Mouse (Mus musculus) hindbrain, embryonic 15.5 days (tissue): ENCODE measurements around the gene Pip5k1c. TPM values are rescaled to one million over a fixed set of nuclear protein-coding genes. Genes with fewer than 3 reads are reported as not detected.

Source experiments
- ATAC-seq: fragments of 200-750 bp; cut with Nextera tagmentation; 2 replicates; pipeline ENCODE4 v1.8.0; 2017; ENCODE audit warnings: low read depth, moderate number of reproducible peaks, moderate TSS enrichment; ENCODE audit not compliant: low FRiP score
- H3K27ac ChIP-seq: fragments of 300-500 bp; sonication (generic); replicated peaks from 2 replicates; pipeline ENCODE4 v1.5.1; 2015; ENCODE audit warnings: mild to moderate bottlenecking, inconsistent platforms
- H3K27me3 ChIP-seq: fragments of 300-500 bp; sonication (generic); 2 replicates; pipeline ENCODE4 v1.6.1; 2015; ENCODE audit warnings: control low read depth, inconsistent platforms
- H3K36me3 ChIP-seq: fragments of 300-500 bp; sonication (generic); 2 replicates; pipeline ENCODE4 v1.6.1; 2015; ENCODE audit warnings: control low read depth, inconsistent platforms
- H3K4me1 ChIP-seq: fragments of 300-500 bp; sonication (generic); replicated peaks from 2 replicates; pipeline ENCODE4 v1.6.1; 2015; ENCODE audit warnings: control low read depth, inconsistent platforms
- H3K4me2 ChIP-seq: fragments of 300-500 bp; sonication (generic); 2 replicates; pipeline ENCODE4 v1.6.1; 2015; ENCODE audit warnings: moderate library complexity, mild to moderate bottlenecking, inconsistent platforms
- H3K4me3 ChIP-seq: fragments of 300-500 bp; sonication (generic); 2 replicates; pipeline ENCODE4 v1.5.1; 2015; ENCODE audit warnings: mild to moderate bottlenecking, inconsistent platforms
- H3K9ac ChIP-seq: fragments of 300-500 bp; sonication (generic); 2 replicates; pipeline ENCODE4 v1.6.1; 2015; ENCODE audit warnings: inconsistent platforms
- H3K9me3 ChIP-seq: fragments of 300-500 bp; sonication (generic); 2 replicates; pipeline ENCODE4 v1.6.1; 2016; ENCODE audit warnings: control low read depth, inconsistent platforms
- WGBS: fragments of 180-500 bp; shearing (Covaris S2); methylation state at CpG from one replicate; pipeline ENCODE4 v1.1.7; 2015; 5-methylcytosine and 5-hydroxymethylcytosine counted together
- polyA plus RNA-seq: library from polyadenylated mRNA; unstranded; fragments of >200 nt; fragmentation: Nextera tagmentation; extraction: Ambion mirVana; gene quantifications from 2 replicates; pipeline ENCODE4 v1.2.1, GENCODE M21; 2015

The Pip5k1c gene
- polyA plus RNA-seq, 1 experiment from 2014 or later, result 151 TPM

- 94% methylated on average over 14 of the region's 14 CpGs for WGBS
- H3K9me3 ChIP-seq, result no peaks in the 10 kb centered on the region
- no peak overlapping the region for H3K4me2 ChIP-seq
- no peak for ATAC-seq
- H3K27me3 ChIP-seq, result no peaks in the 10 kb centered on the region
- peaks cover 44% of the 10 kb centered on the region for H3K36me3 ChIP-seq
- no peak overlapping the region for H3K4me3 ChIP-seq
- no peak overlapping the region for H3K27ac ChIP-seq
- no peak overlapping the region for H3K9ac ChIP-seq
- H3K4me1 ChIP-seq, result peaks cover 21% of the 10 kb centered on the region; the same call in 1 of the 2 replicates
Measured at GRCm38 (mm10) chr10:81305663-81306062, 12.9 kb downstream of the Pip5k1c start.

- Histone ChIP-seq H3K36me3 (peaks cover 49% of the 10 kb centered on the region), H3K4me2 (no peak overlapping the region), H3K9me3 (no peaks in the 10 kb centered on the region), H3K27ac (no peak overlapping the region), H3K9ac (no peak overlapping the region), H3K4me1 (0 out of 2 replicates have a peak, but pooled peaks cover 20% of the 10 kb centered on the region), H3K4me3 (no peak overlapping the region), H3K27me3 (no peaks in the 10 kb centered on the region)
- ATAC-seq, result no peak
- WGBS, result 94% methylated on average over 12 of the region's 12 CpGs
Measured at GRCm38 (mm10) chr10:81306173-81306668, 13.5 kb downstream of the Pip5k1c start.

GRCm38 (mm10) chr10:81306837-81307682 lies 14.3 kb downstream of the Pip5k1c start:
- Histone ChIP-seq H3K27me3 (no peaks in the 10 kb centered on the region), H3K4me2 (no peak overlapping the region), H3K4me1 (0 out of 2 replicates have a peak, but pooled peaks cover 16% of the 10 kb centered on the region), H3K27ac (no peak overlapping the region), H3K9ac (no peak overlapping the region), H3K4me3 (no peak overlapping the region), H3K9me3 (no peaks in the 10 kb centered on the region), H3K36me3 (peaks cover 57% of the 10 kb centered on the region)
- no peak for ATAC-seq
- WGBS, result 94% methylated on average over 21 of the region's 21 CpGs

- WGBS, result 94% methylated on average over 5 of the region's 5 CpGs
- no peaks in the 10 kb centered on the region for H3K9me3 ChIP-seq
- H3K4me2 ChIP-seq, result no peak overlapping the region
- H3K9ac ChIP-seq, result no peak overlapping the region
- ATAC-seq, result no peak
- no peak overlapping the region for H3K27ac ChIP-seq
- peaks cover 80% of the 10 kb centered on the region for H3K36me3 ChIP-seq
- H3K27me3 ChIP-seq, result no peaks in the 10 kb centered on the region
- H3K4me1 ChIP-seq, result no peaks in the 10 kb centered on the region
- no peak overlapping the region for H3K4me3 ChIP-seq
Measured at GRCm38 (mm10) chr10:81309571-81309970, 16.8 kb downstream of the Pip5k1c start.

GRCm38 (mm10) chr10:81313581-81313980 lies 20.8 kb downstream of the Pip5k1c start:
- no peak for ATAC-seq
- 91% methylated on average over 13 of the region's 13 CpGs for WGBS
- Histone ChIP-seq H3K9ac (no peak overlapping the region), H3K27ac (no peak overlapping the region), H3K4me3 (no peak overlapping the region), H3K27me3 (no peaks in the 10 kb centered on the region), H3K9me3 (no peaks in the 10 kb centered on the region), H3K4me2 (no peak overlapping the region), H3K4me1 (0 out of 2 replicates have a peak, but pooled peaks cover under 1% of the 10 kb centered on the region), H3K36me3 (peaks cover 82% of the 10 kb centered on the region)

GRCm38 (mm10) chr10:81314201-81314600 lies 21.4 kb downstream of the Pip5k1c start:
- no peak overlapping the region for H3K4me2 ChIP-seq
- no peaks in the 10 kb centered on the region for H3K27me3 ChIP-seq
- 79% methylated on average over 7 of the region's 7 CpGs for WGBS
- H3K4me3 ChIP-seq, result no peak overlapping the region
- peaks cover 6% of the 10 kb centered on the region for H3K4me1 ChIP-seq
- H3K9me3 ChIP-seq, result no peaks in the 10 kb centered on the region
- ATAC-seq, result no peak
- H3K36me3 ChIP-seq, result peaks cover 77% of the 10 kb centered on the region
- no peak overlapping the region for H3K27ac ChIP-seq
- H3K9ac ChIP-seq, result no peak overlapping the region

GRCm38 (mm10) chr10:81315587-81315986 lies 22.8 kb downstream of the Pip5k1c start:
- no peak overlapping the region for H3K9ac ChIP-seq
- ATAC-seq, result no peak
- H3K27me3 ChIP-seq, result no peaks in the 10 kb centered on the region
- no peaks in the 10 kb centered on the region for H3K9me3 ChIP-seq
- H3K27ac ChIP-seq, result no peak overlapping the region
- H3K36me3 ChIP-seq, result peaks cover 64% of the 10 kb centered on the region
- H3K4me1 ChIP-seq, result peaks cover 14% of the 10 kb centered on the region
- WGBS, result 94% methylated on average over 16 of the region's 16 CpGs
- no peak overlapping the region for H3K4me2 ChIP-seq
- no peak overlapping the region for H3K4me3 ChIP-seq

GRCm38 (mm10) chr10:81316338-81317060 lies 23.7 kb downstream of the Pip5k1c start:
- Histone ChIP-seq H3K36me3 (peaks cover 56% of the 10 kb centered on the region), H3K9ac (no peak overlapping the region), H3K27me3 (no peaks in the 10 kb centered on the region), H3K4me3 (0 out of 2 replicates have a peak overlapping the region, but pooled peaks have one; percentile 9), H3K4me2 (no peak overlapping the region), H3K9me3 (no peaks in the 10 kb centered on the region), H3K27ac (no peak overlapping the region), H3K4me1 (peaks cover 14% of the 10 kb centered on the region)
- no peak for ATAC-seq
- 43% methylated on average over 16 of the region's 16 CpGs for WGBS

GRCm38 (mm10) chr10:81317273-81317672 lies 24.5 kb downstream of the Pip5k1c start:
- WGBS, result 19% methylated on average over 20 of the region's 20 CpGs
- no peak overlapping the region for H3K9ac ChIP-seq

GRCm38 (mm10) chr10:81318589-81319329 lies 26.0 kb downstream of the Pip5k1c start:
- Histone ChIP-seq H3K9ac (no peak overlapping the region), H3K4me3 (no peak overlapping the region), H3K9me3 (no peaks in the 10 kb centered on the region), H3K36me3 (peaks cover 48% of the 10 kb centered on the region), H3K4me2 (no peak overlapping the region), H3K27me3 (no peaks in the 10 kb centered on the region), H3K27ac (0 out of 2 replicates have a peak overlapping the region, but pooled peaks have one; percentile 93), H3K4me1 (peaks cover 25% of the 10 kb centered on the region)
- WGBS, result 92% methylated on average over 13 of the region's 13 CpGs
- ATAC-seq, result no peak

More at GRCm38 (mm10) chr10:81317273-81317672, 24.5 kb downstream of the Pip5k1c start:
- ATAC-seq, result no peak
- H3K4me3 ChIP-seq, result 0 out of 2 replicates have a peak overlapping the region, but pooled peaks have one; percentile 9
- no peaks in the 10 kb centered on the region for H3K9me3 ChIP-seq
- H3K36me3 ChIP-seq, result peaks cover 48% of the 10 kb centered on the region
- peaks cover 22% of the 10 kb centered on the region for H3K4me1 ChIP-seq
- peak overlapping the region; percentile 12; the same call in 1 of the 2 replicates for H3K4me2 ChIP-seq
- no peaks in the 10 kb centered on the region for H3K27me3 ChIP-seq
- no peak overlapping the region for H3K27ac ChIP-seq

GRCm38 (mm10) chr10:81319330-81319699 lies 26.6 kb downstream of the Pip5k1c start:
- 44% methylated on average over 8 of the region's 8 CpGs for WGBS
- Histone ChIP-seq H3K4me2 (peak overlapping the region; percentile 74), H3K27me3 (no peaks in the 10 kb centered on the region), H3K4me3 (peak overlapping the region; percentile 83), H3K36me3 (peaks cover 48% of the 10 kb centered on the region), H3K4me1 (peaks cover 25% of the 10 kb centered on the region), H3K9me3 (no peaks in the 10 kb centered on the region), H3K27ac (peak overlapping the region; percentile 93), H3K9ac (peak overlapping the region; percentile 42)
- no peak for ATAC-seq
